Comparison of ENCODE assay signal across 19 mouse cellular contexts in the genomic region with DNA sequence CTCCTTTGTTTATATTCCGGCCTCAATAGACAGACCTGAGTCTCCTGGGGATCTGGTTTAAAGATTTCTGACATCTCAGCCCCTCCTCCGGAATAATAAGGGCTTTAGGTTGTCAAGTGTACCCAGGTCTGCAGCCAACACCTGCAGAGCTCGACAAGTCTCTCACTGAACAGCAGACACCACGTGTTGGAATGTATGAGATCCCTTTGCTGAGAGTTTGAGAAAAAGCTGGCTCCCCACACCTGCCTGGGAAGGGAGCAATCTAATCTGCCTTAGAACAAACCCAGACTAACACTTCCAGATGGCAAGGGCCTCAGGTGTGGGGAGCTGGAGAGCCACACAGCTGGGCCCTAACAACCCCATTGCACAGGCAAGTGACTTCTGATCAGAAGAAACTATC.
A peak's percentile ranks its signal among the peaks of the same experiment; 100 is the strongest.
DNase-seq lines count a peak whose midpoint lies in the region; ATAC-seq and TF ChIP-seq lines count a peak whose summit lies in the region.
"Had no signal": no experiment of that assay in that cellular context is flagged by ENCODE, and none has a peak within 500 bp of the region (broad histone marks: within the 10 kb centered on the region; RNA-seq: fewer than 3 reads in every experiment).

No protein-coding gene starts in this region.

- H3K27me3 ChIP-seq in kidney, embryonic 14.5 days (ENCODE audit: control insufficient read depth, insufficient read depth, low read length) = no peaks in the 10 kb centered on the region
- no peaks in the 10 kb centered on the region for H3K27me3 ChIP-seq in CH12.LX (replicated peaks)
- H3K27me3 ChIP-seq in intestine, embryonic 16.5 days (replicated peaks; ENCODE audit: control insufficient read depth, insufficient read depth, low read length) = no peaks in the 10 kb centered on the region
- H3K27me3 ChIP-seq: forebrain, embryonic 13.5 days; limb, embryonic 15.5 days; neural tube, embryonic 12.5 days had no signal

- no peak overlapping the region for H3K27ac ChIP-seq in kidney, embryonic 14.5 days (ENCODE audit: low read depth, low read length)
- no peak overlapping the region for H3K27ac ChIP-seq in CH12.LX (ENCODE audit: insufficient read depth, low read depth)
- peak overlapping the region; percentile 91 for H3K27ac ChIP-seq in intestine, embryonic 16.5 days (ENCODE audit: low read length)
- H3K27ac ChIP-seq: forebrain, embryonic 13.5 days; gastrocnemius, adult 2 months; limb, embryonic 15.5 days; macrophage; neural tube, embryonic 12.5 days had no signal

- dilution Hi-C loops in CH12.LX (cut with MboI; ENCODE audit: extremely low pct_ligation_motif_present, extremely low pct_unique_long_range_greater_than_20kb, low sequenced_read_pairs) = no loop called here

- TF ChIP-seq POLR2A in CH12.LX (IDR thresholded peaks at IDR 0.05; ENCODE audit: low read depth, low read length) = no peak

- no peak overlapping the region for H3K4me2 ChIP-seq in kidney, embryonic 14.5 days (replicated peaks; ENCODE audit: low read depth, low read length)
- no peak overlapping the region for H3K4me2 ChIP-seq in CH12.LX (ENCODE audit: insufficient read depth, low read depth, poor library complexity, severe bottlenecking)
- no peak overlapping the region for H3K4me2 ChIP-seq in intestine, embryonic 16.5 days (ENCODE audit: low read depth, low read length)
- H3K4me2 ChIP-seq: forebrain, embryonic 13.5 days; limb, embryonic 15.5 days; neural tube, embryonic 12.5 days had no signal

- H3K36me3 ChIP-seq in kidney, embryonic 14.5 days (ENCODE audit: control insufficient read depth, insufficient read depth, low read length) = no peaks in the 10 kb centered on the region
- no peaks in the 10 kb centered on the region for H3K36me3 ChIP-seq in CH12.LX (replicated peaks in 1 of 2; ENCODE audit: control insufficient read depth in 1 of 2, insufficient read depth in 1 of 2, low read length in 1 of 2)
- no peaks in the 10 kb centered on the region for H3K36me3 ChIP-seq in intestine, embryonic 16.5 days (ENCODE audit: control insufficient read depth, insufficient read depth, low read length)
- H3K36me3 ChIP-seq: limb, embryonic 15.5 days; neural tube, embryonic 12.5 days had no signal

- no peak for TF ChIP-seq RAD21 in CH12.LX (IDR thresholded peaks at IDR 0.05; ENCODE audit: low read depth, low read length)

- no peak overlapping the region for H3K4me3 ChIP-seq in kidney, embryonic 14.5 days (ENCODE audit: low read length)
- H3K4me3 ChIP-seq in CH12.LX (replicated peaks in 1 of 3; ENCODE audit: low read depth in 2 of 3, low read length in 2 of 3, poor library complexity in 1 of 3) = no peak overlapping the region
- H3K4me3 ChIP-seq in intestine, embryonic 16.5 days (ENCODE audit: low read length) = no peak overlapping the region
- H3K4me3 ChIP-seq: forebrain, embryonic 13.5 days; gastrocnemius, adult 2 months; limb, embryonic 15.5 days; neural tube, embryonic 12.5 days had no signal

- H3K9ac ChIP-seq in kidney, embryonic 14.5 days (ENCODE audit: low read depth, low read length) = no peak overlapping the region
- no peak overlapping the region for H3K9ac ChIP-seq in CH12.LX (ENCODE audit: insufficient read depth, low read depth)
- peak overlapping the region; percentile 51; the same call in 1 of the 2 replicates for H3K9ac ChIP-seq in intestine, embryonic 16.5 days (ENCODE audit: low read depth, low read length)
- H3K9ac ChIP-seq: forebrain, embryonic 13.5 days; limb, embryonic 15.5 days; neural tube, embryonic 12.5 days had no signal

- 10% methylated on average over 4 of the region's 4 CpGs for WGBS in kidney, embryonic 14.5 days
- 19% methylated on average over 4 of the region's 4 CpGs for WGBS in intestine, embryonic 16.5 days

- TF ChIP-seq CTCF in CH12.LX (conservative IDR thresholded peaks at IDR 0.05 in 1 of 2, IDR thresholded peaks at IDR 0.05 in 1 of 2; ENCODE audit: low read depth in 2 of 2, low read length in 2 of 2) = no peak

- DNase-seq in kidney, adult 8-10 months = no peak
- DNase-seq in CH12.LX (ENCODE audit: extremely low read depth) = no peak
- DNase-seq in thymus, adult 18-20 months = peak; percentile 45 to 66
- DNase-seq in left cerebral cortex, adult 11 months (ENCODE audit: low spot score) = no peak
- DNase-seq in B cell, adult 2 months = no peak
- DNase-seq in heart, adult 8-10 months (ENCODE audit: low spot score) = no peak
- DNase-seq: cerebellum, adult 9-11 months; gastrocnemius, adult 2 months; heart, adult 18-20 months; kidney, postnatal 36 days; layer of hippocampus, postnatal 36 days; right cerebral cortex, postnatal 4 days had no signal

- H3K9me3 ChIP-seq in kidney, embryonic 14.5 days (ENCODE audit: control insufficient read depth, low read length) = no peaks in the 10 kb centered on the region
- H3K9me3 ChIP-seq in CH12.LX (replicated peaks; ENCODE audit: low read length) = no peaks in the 10 kb centered on the region
- H3K9me3 ChIP-seq in intestine, embryonic 16.5 days (ENCODE audit: control insufficient read depth, low read length) = no peaks in the 10 kb centered on the region
- H3K9me3 ChIP-seq: forebrain, embryonic 13.5 days; limb, embryonic 15.5 days; neural tube, embryonic 12.5 days had no signal

- H3K4me1 ChIP-seq in kidney, embryonic 14.5 days (ENCODE audit: control insufficient read depth, insufficient read depth, low read length) = peaks cover 16% of the 10 kb centered on the region
- peaks cover 38 to 71% of the 10 kb centered on the region in 2 experiments for H3K4me1 ChIP-seq in CH12.LX (ENCODE audit: control insufficient read depth in 1 of 2, insufficient read depth in 2 of 2)
- H3K4me1 ChIP-seq in intestine, embryonic 16.5 days (ENCODE audit: control insufficient read depth, insufficient read depth, low read length) = peaks cover 51% of the 10 kb centered on the region
- H3K4me1 ChIP-seq: forebrain, embryonic 13.5 days had no signal

- in situ Hi-C loops in CH12.LX (cut with MboI; ENCODE audit: low pct_ligation_motif_present, low pct_unique_long_range_greater_than_20kb, low sequenced_read_pairs) = no loop called here

- ATAC-seq in kidney, embryonic 14.5 days (ENCODE audit: low FRiP score, low TSS enrichment) = peak; percentile 13; the same call in 1 of the 2 replicates
- peak; percentile 54 for ATAC-seq in intestine, embryonic 16.5 days
- ATAC-seq: forebrain, embryonic 13.5 days; midbrain, embryonic 16.5 days had no signal

- no peak for TF ChIP-seq EP300 in CH12.LX (IDR thresholded peaks at IDR 0.05; ENCODE audit: low read length)

- H3K79me2 ChIP-seq in CH12.LX (replicated peaks; ENCODE audit: control insufficient read depth, extremely low read depth, insufficient read depth, poor library complexity, severe bottlenecking) = no peaks in the 10 kb centered on the region

TF ChIP-seq in CH12.LX, 34 proteins besides CTCF, POLR2A, EP300 and RAD21:
- TF ChIP-seq BHLHE40 (IDR thresholded peaks at IDR 0.05; ENCODE audit: low read depth, low read length) (no peak), MAZ (IDR thresholded peaks at IDR 0.05; ENCODE audit: low read depth, low read length) (no peak), USF2 (conservative IDR thresholded peaks at IDR 0.05; ENCODE audit: low read depth, low read length) (no peak), NRF1 (IDR thresholded peaks at IDR 0.05; ENCODE audit: low read depth, low read length) (no peak), POLR2AphosphoS2 (IDR thresholded peaks at IDR 0.05; ENCODE audit: low read depth, low read length) (no peak), MAX (IDR thresholded peaks at IDR 0.05; ENCODE audit: low read length) (0 out of 2 replicates have a peak, but pooled peaks have one; percentile 42), PAX5 (IDR thresholded peaks at IDR 0.05; ENCODE audit: low read length) (no peak), USF1 (IDR thresholded peaks at IDR 0.05; ENCODE audit: low read depth, low read length) (0 out of 2 replicates have a peak, but pooled peaks have one; percentile 4), KAT2A (IDR thresholded peaks at IDR 0.05; ENCODE audit: insufficient replicate concordance, low read length) (no peak), ETS1 (conservative IDR thresholded peaks at IDR 0.05; ENCODE audit: low read depth, low read length) (no peak), MXI1 (IDR thresholded peaks at IDR 0.05; ENCODE audit: low read depth, low read length) (no peak), ZNF384 (IDR thresholded peaks at IDR 0.05; ENCODE audit: low read depth, low read length) (no peak)
TF ChIP-seq in CH12.LX: peak in this region for 2.

Comparison
In these comparisons a context has a peak if more than half of its experiments do, and no peak if none do; other contexts are left out.
1. DNase-seq: peak in thymus, adult 18-20 months (2 of 2); none in kidney, adult 8-10 months (0 of 2), CH12.LX (single experiment), left cerebral cortex, adult 11 months (single experiment), B cell, adult 2 months (0 of 2) and heart, adult 8-10 months (single experiment).